Mouse (Mus musculus): ENCODE results near the gene Calhm1. TPM values are rescaled to one million over a fixed set of nuclear protein-coding genes. Genes with fewer than 3 reads are reported as not detected.
"Not testable (repeated sequence)": the region's sequence is repeated elsewhere in the genome, so short reads cannot be mapped to it uniquely, and the experiment has no call there.

Calhm1 gene
- polyA plus RNA-seq, 1 experiment from 2014 or later, result not detected

DNA sequence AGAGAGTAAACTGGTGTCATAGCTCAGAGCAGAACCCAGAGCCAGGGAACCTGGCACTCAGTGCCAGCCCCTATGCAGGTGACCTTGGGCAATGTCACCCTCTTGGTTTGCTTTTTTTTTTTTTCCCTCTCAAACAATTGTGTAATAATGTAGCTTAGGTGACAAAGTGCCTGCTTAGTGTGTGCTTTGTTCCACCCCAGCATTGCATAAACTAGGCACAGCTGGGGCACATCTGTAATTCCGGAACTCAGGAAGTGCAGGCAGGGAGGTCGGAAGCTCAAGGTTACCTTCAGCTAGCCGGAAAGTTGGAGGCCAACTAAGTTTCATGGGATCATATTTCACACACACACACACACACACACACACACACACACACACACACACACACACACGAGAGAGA, 5.8 kb upstream of the Calhm1 start:
- no peak overlapping the region for H3K4me2 ChIP-seq (replicated peaks)
- WGBS, result 30% methylated on average over 4 of the region's 4 CpGs
- ATAC-seq, result no peak

GRCm38 (mm10) chr19:47148267-47148847, 4.3 kb upstream of the Calhm1 start:
- H3K4me1 ChIP-seq (replicated peaks), result no peaks in the 10 kb centered on the region
- H3K4me3 ChIP-seq (replicated peaks), result no peak overlapping the region
- 69% methylated on average over 5 of the region's 5 CpGs for WGBS
- no peak overlapping the region for H3K9ac ChIP-seq
- peaks cover 9% of the 10 kb centered on the region; the same call in 1 of the 2 replicates for H3K27me3 ChIP-seq (replicated peaks)
- no peaks in the 10 kb centered on the region for H3K9me3 ChIP-seq
- H3K4me2 ChIP-seq (replicated peaks), result no peak overlapping the region
- ATAC-seq, result no peak
- no peaks in the 10 kb centered on the region for H3K36me3 ChIP-seq
- no peak overlapping the region for H3K27ac ChIP-seq

More for the DNA sequence above, 5.8 kb upstream of the Calhm1 start:
- no peaks in the 10 kb centered on the region for H3K4me1 ChIP-seq (replicated peaks)
- no peak overlapping the region for H3K9ac ChIP-seq
- no peaks in the 10 kb centered on the region for H3K9me3 ChIP-seq
- H3K27me3 ChIP-seq (replicated peaks), result peaks cover 9% of the 10 kb centered on the region; the same call in 1 of the 2 replicates
- no peaks in the 10 kb centered on the region for H3K36me3 ChIP-seq
- H3K27ac ChIP-seq, result no peak overlapping the region
- no peak overlapping the region for H3K4me3 ChIP-seq (replicated peaks)

DNA sequence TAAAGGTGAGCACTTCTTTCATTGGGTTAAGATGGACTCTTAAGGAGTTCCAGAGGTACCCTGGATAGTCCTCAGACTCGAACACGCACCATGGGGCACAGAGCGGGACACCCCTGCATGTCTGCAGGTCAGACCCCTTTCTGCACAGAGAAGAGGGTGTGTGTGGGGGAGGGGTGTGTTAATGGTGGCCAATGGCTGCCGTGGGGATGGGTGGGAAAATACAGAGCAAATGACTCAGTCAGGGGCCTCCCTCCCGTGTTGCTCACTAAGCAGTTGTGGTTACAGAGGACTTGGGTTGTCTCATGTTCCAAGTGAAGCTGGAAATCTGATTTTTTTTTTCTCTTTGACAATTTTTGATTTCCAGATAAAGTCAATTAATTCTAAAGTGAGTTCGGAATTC, 1.6 kb downstream of the Calhm1 start:
- no peak for ATAC-seq
- H3K4me2 ChIP-seq (replicated peaks), result no peak overlapping the region
- no peaks in the 10 kb centered on the region for H3K9me3 ChIP-seq
- no peak overlapping the region for H3K27ac ChIP-seq
- no peak overlapping the region for H3K9ac ChIP-seq
- peaks cover 13% of the 10 kb centered on the region for H3K4me1 ChIP-seq (replicated peaks)
- 77% methylated on average over 6 of the region's 6 CpGs for WGBS
- no peak overlapping the region for H3K4me3 ChIP-seq (replicated peaks)
- no peaks in the 10 kb centered on the region for H3K27me3 ChIP-seq (replicated peaks)
- no peaks in the 10 kb centered on the region for H3K36me3 ChIP-seq

DNA sequence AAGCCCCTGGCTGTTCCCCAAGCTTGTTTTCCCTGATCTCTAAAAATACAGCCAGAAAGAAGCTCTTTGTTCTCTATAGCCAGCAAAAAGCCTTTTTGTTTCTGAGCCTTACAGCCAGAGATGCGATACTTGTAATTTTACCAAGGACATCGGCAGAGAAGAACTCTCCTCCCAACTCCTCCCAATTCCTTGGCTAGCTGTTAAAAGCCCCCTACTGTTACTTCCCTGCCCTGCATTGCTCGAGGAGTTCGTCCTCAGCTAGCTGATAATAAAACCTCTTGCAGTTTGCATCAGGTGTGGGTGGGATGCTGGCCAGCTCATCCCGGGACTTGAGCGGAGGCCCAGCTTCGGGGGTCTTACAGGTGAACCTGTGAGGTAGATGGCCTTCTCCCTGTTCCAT, 4.4 kb downstream of the Calhm1 start:
- ATAC-seq; H3K27ac ChIP-seq; H3K9me3 ChIP-seq; H3K36me3 ChIP-seq; H3K4me2 ChIP-seq (replicated peaks); H3K9ac ChIP-seq; H3K27me3 ChIP-seq (replicated peaks); H3K4me3 ChIP-seq (replicated peaks): not testable (repeated sequence)
- 32% methylated on average over 7 of the region's 7 CpGs for WGBS
- peaks cover 25% of the 10 kb centered on the region for H3K4me1 ChIP-seq (replicated peaks)

DNA sequence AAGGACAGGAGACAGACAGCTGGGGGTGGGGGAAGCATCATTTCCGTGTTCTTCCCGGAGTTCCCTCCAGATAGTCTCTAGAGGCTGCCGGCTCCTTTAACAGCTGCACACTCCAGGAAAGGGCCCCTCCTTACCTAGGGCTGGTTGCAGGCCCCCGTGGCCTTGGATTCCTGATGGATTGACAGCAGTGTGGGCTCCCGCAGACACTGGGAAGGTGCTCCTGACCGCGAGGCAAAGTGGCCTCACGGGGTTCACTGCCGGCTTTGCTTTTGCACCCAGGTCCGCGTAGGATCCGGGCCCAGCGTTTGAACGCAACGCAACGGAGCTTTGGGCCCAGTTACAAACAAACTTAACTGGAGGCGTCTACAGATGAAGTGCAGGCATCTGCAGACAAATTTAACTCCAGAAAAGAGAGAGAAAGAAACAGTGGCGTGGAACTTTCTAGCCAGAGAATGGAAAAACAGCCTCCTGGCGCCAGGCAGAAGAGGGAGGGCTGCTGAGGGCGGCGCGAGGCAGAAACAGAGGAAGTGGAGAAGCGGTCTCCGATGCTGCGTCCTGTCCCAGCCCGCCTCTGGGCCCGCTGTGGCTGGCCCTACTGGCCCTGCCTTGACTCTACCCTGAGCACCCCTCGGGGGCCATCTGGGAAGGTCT, 6.2 kb downstream of the Calhm1 start, which contains the start of gene Calhm2:
TSS of gene Calhm2 (minus strand) at position 524 of the 651 bp plus-strand sequence.
- WGBS, result 3% methylated on average over 26 of the region's 28 CpGs
- Histone ChIP-seq H3K4me1 (replicated peaks) (peaks cover 25% of the 10 kb centered on the region), H3K27ac (peak within 1 kb of the TSS; percentile 85), H3K36me3 (peaks cover 6% of the 10 kb centered on the region; the same call in 1 of the 2 replicates), H3K4me2 (replicated peaks) (peak within 1 kb of the TSS; percentile 71), H3K27me3 (replicated peaks) (no peaks in the 10 kb centered on the region), H3K9ac (peak within 1 kb of the TSS; percentile 58), H3K4me3 (replicated peaks) (peak within 1 kb of the TSS; percentile 40), H3K9me3 (no peaks in the 10 kb centered on the region)
- peak; percentile 79 for ATAC-seq

DNA sequence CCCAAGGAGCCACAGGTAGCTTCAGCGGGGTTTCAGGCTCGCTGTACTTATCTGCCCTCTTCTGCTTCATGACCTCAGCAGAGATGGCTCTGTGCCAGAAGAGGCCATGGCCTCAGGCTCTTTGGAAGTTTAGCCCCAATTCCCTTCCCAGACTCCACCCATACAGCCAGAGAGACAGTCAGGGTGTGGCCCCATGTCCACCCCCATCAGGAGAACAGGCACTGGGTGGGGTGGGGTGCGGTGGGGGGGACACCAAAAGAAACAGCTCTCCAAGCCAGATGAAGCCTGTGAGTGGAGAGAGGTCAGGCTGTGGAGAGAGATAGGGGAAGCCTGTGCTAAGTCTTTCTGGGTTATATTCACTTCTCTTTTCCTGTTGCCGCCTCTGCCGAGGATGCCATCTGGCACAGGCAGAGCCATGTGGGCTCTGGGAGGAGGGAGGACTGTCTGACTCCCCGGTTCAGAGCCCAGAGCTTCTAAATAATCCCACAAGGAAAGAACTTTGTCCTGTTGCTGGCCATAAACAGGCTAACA, 6.9 kb downstream of the Calhm1 start:
- Histone ChIP-seq H3K36me3 (peaks cover 9% of the 10 kb centered on the region; the same call in 1 of the 2 replicates), H3K4me2 (replicated peaks) (peak overlapping the region; percentile 71), H3K9ac (peak overlapping the region; percentile 58), H3K4me3 (replicated peaks) (peak overlapping the region; percentile 40), H3K9me3 (no peaks in the 10 kb centered on the region), H3K27ac (peak overlapping the region; percentile 85), H3K4me1 (replicated peaks) (peaks cover 25% of the 10 kb centered on the region), H3K27me3 (replicated peaks) (no peaks in the 10 kb centered on the region)
- 12% methylated on average over 6 of the region's 6 CpGs for WGBS
- peak; percentile 75 for ATAC-seq

DNA sequence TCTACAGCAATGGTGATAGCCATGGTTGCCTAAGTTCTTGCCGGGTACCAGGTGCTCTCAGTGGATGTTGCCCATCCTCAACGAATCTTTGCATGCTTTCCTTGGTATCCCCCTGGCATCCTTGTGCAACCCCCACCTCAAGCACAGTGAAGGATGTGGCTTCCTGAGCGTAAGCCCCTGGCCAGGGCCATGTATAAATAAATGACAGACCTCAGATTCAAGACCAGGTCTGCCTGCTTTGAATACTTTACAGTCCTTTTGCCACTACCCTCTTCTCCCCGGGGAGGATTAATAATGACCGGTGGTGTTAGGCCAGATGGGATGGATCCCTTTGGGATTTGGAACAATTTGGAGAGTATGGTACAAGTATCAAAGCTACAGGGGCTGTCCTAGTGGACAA, 7.9 kb downstream of the Calhm1 start:
- H3K36me3 ChIP-seq, result peaks cover 9% of the 10 kb centered on the region; the same call in 1 of the 2 replicates
- no peak overlapping the region for H3K9ac ChIP-seq
- peak overlapping the region; percentile 71; the same call in 1 of the 2 replicates for H3K4me2 ChIP-seq (replicated peaks)
- H3K9me3 ChIP-seq, result no peaks in the 10 kb centered on the region
- 87% methylated on average over 5 of the region's 5 CpGs for WGBS
- no peak for ATAC-seq
- no peak overlapping the region for H3K4me3 ChIP-seq (replicated peaks)
- no peak overlapping the region for H3K27ac ChIP-seq
- no peaks in the 10 kb centered on the region for H3K27me3 ChIP-seq (replicated peaks)
- peaks cover 25% of the 10 kb centered on the region for H3K4me1 ChIP-seq (replicated peaks)

DNA sequence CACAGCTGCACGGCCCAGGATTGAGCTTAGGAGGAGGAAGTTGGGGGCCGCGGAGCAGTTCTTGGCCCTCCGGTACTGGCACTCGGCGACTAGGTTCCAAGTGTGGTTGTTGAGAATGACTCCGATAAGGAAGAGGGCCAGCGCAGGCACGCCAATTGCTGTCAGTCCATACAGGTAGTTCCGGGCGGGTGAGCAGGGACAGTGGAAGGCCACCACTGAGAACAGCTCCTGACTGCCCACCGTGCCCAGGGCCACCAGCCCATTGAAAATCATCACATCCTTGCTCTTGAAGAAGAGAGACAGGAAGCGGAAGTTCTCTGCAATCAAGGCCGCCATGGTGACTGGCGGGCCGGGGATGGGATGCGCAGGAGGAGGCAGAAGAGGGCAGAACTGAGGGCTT, 8.5 kb downstream of the Calhm1 start:
- WGBS, result 90% methylated on average over 17 of the region's 17 CpGs
- no peak for ATAC-seq
- no peak overlapping the region for H3K9ac ChIP-seq
- H3K27me3 ChIP-seq (replicated peaks), result no peaks in the 10 kb centered on the region
- peaks cover 13% of the 10 kb centered on the region for H3K36me3 ChIP-seq
- H3K4me1 ChIP-seq (replicated peaks), result peaks cover 25% of the 10 kb centered on the region
- no peaks in the 10 kb centered on the region for H3K9me3 ChIP-seq
- no peak overlapping the region for H3K27ac ChIP-seq
- no peak overlapping the region for H3K4me2 ChIP-seq (replicated peaks)
- H3K4me3 ChIP-seq (replicated peaks), result no peak overlapping the region

- Histone ChIP-seq H3K4me1 (replicated peaks) (peaks cover 16% of the 10 kb centered on the region), H3K4me3 (replicated peaks) (no peak overlapping the region), H3K9me3 (no peaks in the 10 kb centered on the region), H3K27ac (no peak overlapping the region), H3K27me3 (replicated peaks) (no peaks in the 10 kb centered on the region), H3K9ac (no peak overlapping the region), H3K4me2 (replicated peaks) (no peak overlapping the region), H3K36me3 (peaks cover 37% of the 10 kb centered on the region)
- ATAC-seq, result no peak
- 78% methylated on average over 7 of the region's 7 CpGs for WGBS
These were observed 10.9 kb downstream of the Calhm1 start for GRCm38 (mm10) chr19:47133161-47133560.

DNA sequence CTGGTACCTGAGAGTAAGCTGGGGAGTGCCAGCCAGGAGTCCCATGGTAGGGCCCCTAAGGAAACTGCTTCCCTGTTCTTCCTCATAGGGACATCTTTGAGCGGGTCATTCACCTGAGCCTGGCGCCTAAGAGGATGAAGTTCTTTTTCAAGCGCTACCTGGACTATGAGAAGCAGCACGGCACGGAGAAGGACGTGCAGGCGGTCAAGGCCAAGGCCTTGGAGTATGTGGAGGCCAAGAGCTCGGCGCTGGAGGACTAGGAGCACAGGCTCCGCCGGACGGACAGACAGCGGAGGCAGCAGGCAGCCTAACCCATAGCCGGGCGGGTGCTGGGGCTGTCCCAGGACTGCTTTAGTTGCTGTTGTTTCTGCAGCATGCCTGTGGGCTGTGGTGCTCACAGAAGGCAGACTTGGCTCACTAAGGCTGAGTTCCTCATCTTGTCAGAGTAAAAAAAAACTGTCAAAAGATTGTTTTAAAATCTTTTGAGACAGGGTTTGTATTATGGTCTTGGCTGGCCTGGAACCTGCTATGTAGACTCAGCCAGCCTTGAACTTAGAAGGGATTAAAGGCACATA, 13.4 kb downstream of the Calhm1 start:
- Histone ChIP-seq H3K9me3 (no peaks in the 10 kb centered on the region), H3K4me2 (replicated peaks) (no peak overlapping the region), H3K4me3 (replicated peaks) (no peak overlapping the region), H3K27ac (no peak overlapping the region), H3K27me3 (replicated peaks) (no peaks in the 10 kb centered on the region), H3K36me3 (peaks cover 53% of the 10 kb centered on the region), H3K4me1 (replicated peaks) (no peaks in the 10 kb centered on the region; the same call in 1 of the 2 replicates), H3K9ac (no peak overlapping the region)
- no peak for ATAC-seq
- WGBS, result 94% methylated on average over 15 of the region's 15 CpGs

- no peak overlapping the region for H3K27ac ChIP-seq
- no peaks in the 10 kb centered on the region for H3K27me3 ChIP-seq (replicated peaks)
- no peak overlapping the region for H3K4me3 ChIP-seq (replicated peaks)
- no peaks in the 10 kb centered on the region for H3K9me3 ChIP-seq
- no peak overlapping the region for H3K4me2 ChIP-seq (replicated peaks)
- ATAC-seq, result no peak
- H3K4me1 ChIP-seq (replicated peaks), result no peaks in the 10 kb centered on the region; the same call in 1 of the 2 replicates
- 91% methylated on average over 11 of the region's 11 CpGs for WGBS
- peaks cover 64% of the 10 kb centered on the region for H3K36me3 ChIP-seq
- H3K9ac ChIP-seq, result no peak overlapping the region
These were observed 15.2 kb downstream of the Calhm1 start for GRCm38 (mm10) chr19:47128835-47129234.

- 91% methylated on average over 10 of the region's 10 CpGs for WGBS
- ATAC-seq, result no peak
- Histone ChIP-seq H3K4me1 (replicated peaks) (no peaks in the 10 kb centered on the region; the same call in 1 of the 2 replicates), H3K9me3 (no peaks in the 10 kb centered on the region), H3K27me3 (replicated peaks) (no peaks in the 10 kb centered on the region), H3K9ac (no peak overlapping the region), H3K4me2 (replicated peaks) (no peak overlapping the region), H3K4me3 (replicated peaks) (no peak overlapping the region), H3K27ac (no peak overlapping the region), H3K36me3 (peaks cover 65% of the 10 kb centered on the region)
These were observed 15.9 kb downstream of the Calhm1 start for GRCm38 (mm10) chr19:47128164-47128563.

Measured in intestine, embryonic 15.5 days (tissue).